Mouse (Mus musculus) kidney, adult 18-20 months (tissue): ENCODE data around the gene Plekhs1.
"Not testable (repeated sequence)": the region's sequence is repeated elsewhere in the genome, so short reads cannot be mapped to it uniquely, and the experiment has no call there.

Source experiments
- DNase-seq: peaks from one replicate; pipeline ENCODE4 v3.0.0; 2021

Plekhs1 gene

DNA sequence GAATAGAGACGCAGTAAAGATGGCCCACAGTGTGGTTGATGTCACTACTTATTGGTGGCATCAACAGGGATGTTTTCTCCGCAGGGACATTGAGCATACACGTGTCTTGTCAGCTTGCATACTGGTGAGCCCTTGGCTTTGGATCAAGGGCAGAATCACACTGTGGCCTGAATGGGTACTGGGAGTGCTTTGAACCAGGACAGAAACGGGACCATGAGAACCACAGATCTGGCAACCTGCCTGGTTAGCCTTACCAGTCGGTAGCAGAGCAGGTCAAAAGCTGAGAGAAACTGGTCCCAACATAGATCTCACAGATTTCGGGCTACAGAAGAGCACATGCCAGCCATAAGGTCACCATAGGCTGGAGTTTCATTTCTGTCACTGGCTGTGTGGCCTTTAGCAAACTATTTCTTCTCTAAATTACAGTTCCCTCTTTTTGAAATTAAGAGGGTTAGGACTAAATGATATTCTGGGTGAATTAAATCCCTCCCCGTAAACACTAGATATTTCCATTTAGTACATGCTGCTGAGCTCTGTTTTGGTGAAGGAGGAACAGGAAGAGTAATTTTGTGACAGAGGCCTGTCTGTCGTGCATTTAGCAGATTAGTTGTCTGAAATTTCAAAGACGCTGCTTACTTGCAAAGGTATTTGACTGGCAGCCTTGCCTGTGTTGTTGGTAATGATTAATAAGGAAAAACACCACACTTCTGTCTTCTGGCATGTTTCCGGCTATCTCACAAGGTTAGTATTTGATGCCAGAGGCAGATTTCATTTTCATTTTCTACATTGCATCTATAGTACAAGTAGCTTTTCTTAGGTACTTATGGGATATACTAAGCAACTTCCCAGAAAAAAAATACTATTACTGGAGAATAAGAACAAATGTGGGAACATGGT, 2.0 kb upstream of the Plekhs1 start:
- DNase-seq, result peak; percentile 62

DNA sequence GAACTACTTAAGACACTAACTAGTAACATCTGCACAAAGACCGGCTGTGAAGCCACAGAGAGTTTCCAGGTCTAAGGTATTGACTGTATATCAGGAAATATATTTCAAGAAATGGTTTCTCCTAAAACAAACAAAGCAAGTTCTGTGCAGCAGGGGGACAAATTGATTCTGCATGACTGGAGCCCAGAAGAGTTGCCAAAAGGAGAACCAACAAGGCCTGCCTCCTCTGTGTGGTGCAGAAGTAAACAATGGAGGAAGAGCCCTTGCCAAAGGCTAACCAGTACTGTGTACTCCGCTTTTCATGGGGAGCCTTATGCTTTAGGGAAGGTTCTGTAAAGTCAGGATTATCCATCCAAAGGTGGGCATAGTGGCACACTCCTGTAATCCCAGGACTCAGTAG, 1.2 kb upstream of the Plekhs1 start:
- peak; percentile 6 for DNase-seq

DNA sequence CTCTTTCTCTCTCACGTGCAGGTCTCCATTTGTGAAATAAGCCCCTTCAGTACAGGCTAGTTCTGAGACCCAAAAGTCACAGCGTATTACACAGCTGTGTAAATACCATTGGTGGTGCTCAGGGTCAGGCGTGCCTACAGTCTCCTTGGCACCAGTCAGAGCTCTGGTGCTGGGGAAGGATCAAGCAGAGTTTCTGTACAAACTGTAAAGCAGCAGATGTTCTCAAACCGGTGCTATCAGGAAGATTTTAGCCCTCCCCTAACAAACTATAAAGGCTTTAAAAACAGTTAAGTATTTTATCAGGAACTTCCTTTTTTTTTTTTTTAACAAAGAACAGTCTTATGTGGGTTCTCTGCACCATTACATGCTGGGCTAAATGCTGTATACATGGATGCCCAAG, 1.3 kb downstream of the Plekhs1 start:
- DNase-seq, result no peak

DNA sequence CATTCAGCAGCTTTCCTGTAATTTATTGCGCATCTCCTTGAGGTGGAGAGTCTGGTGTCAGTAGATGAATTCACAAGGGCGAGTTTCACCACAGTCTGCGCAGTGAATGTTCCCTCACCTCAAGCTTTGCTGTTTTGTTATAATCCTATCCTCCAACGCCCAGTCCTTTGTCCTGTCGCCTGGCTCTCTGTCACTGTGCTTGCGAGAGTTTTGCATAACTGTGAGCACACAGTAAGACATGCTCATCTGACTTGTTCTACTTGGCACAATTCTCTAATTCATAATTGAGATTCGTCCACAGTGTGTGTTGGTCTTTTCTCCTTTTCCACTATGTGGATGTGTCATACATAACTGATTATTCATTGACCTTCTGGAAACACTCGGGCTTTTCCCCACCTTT, 5.0 kb downstream of the Plekhs1 start:
- DNase-seq, result no peak

DNA sequence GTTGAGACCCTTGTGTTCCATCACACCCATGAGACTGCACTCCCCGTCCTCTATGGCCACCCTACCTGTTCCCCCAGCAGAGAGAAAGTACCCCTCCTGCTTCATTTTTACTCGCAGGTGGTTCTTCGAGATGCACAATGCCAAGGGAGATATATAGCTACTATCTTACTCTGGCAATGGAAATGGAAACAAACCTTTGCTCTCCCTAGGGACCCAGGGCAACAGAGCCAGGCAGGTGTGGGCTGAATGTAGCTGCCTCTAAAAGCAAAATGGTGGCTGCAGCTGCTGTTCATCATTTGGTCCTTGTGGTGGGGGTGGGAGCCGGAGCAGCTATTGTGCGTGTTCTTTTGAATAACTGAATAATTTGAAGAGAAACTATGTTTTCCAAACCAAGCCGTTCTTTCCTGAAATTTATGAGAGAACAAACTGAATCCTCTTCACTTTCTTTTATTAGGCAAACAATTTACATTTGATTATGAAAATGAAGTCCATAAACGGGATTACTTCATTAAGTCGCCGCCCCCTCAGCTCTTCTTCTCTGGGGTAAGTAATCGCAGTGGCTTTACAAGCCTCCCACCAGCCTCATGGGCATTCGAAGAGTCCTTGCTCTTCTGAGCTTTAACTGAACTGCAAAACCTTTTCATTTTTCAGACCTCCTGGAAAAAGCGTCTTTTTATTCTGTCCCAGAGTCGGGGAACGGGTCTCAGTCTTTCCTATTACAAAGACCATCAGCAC, 9.0 kb downstream of the Plekhs1 start:
- no peak for DNase-seq

DNA sequence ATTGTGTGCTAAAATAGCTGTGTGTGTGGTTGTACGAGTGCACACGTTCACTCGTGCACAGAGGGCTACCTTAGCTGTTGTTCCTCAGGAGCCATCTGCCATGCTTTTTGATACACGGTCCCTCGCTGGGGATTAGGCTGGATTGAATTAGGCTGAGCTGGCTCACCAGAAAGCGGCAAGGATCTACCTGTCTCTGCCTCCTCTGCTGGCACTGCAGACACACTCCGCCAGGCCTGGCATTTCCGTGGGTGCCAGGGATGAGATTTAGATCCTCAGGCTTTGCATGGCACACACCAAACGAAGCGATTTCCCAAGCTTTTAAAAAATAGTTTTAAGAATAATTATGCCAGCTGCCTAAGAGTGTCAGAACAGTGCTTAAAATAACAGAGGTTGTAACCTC, 10.5 kb downstream of the Plekhs1 start:
- no peak for DNase-seq

DNA sequence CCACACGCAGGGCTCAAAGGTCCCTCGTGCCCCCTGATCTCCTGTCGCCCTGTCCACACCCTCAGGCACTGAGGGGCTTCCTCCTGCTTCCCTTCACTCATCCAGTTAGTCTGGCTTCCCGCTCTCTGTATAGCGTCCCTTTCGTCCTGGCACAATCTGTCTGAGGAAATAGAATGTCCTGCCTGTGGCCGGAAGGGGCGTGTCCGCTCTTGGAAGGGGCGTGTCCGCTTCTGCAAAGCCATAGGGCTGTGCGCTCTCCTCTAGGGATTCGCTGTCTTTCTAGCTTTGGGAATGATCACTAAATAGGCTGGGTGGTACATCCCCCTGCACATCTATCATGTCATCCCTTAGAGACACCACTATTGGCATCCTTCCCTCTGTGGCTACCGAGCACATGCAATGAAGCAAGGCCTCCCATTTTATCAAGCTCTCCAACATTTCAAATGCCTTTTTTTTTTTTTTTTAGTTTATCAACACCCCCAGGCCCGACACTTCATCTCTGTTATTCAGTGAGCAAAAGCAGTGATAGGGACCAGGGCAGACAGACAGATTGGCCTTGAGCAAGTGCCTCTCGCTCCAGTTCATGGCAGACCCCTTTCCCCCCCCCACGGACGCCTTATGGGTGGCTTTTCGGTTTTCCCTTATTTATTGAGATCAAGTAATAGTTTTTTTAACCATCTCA, 13.6 kb downstream of the Plekhs1 start:
- no peak for DNase-seq

DNA sequence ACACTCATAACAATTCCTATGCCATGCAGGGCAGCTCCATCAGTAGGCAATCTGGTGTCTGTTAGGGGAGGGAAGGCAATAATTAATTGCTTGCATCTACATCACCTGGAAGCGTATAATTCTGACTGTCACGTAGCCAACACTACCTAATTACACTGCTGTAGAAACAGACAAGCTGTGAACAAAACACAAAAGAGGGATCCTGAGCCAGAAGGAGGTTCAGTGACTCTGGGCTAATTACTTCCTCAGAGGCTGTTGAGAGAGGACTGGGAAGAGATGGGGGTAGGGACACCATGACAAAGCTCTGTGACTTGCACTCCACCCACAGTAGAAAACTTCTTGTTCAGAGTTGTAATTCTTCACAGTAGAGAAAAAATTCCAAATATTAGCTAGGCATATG, 15.1 kb downstream of the Plekhs1 start:
- DNase-seq, result no peak

DNA sequence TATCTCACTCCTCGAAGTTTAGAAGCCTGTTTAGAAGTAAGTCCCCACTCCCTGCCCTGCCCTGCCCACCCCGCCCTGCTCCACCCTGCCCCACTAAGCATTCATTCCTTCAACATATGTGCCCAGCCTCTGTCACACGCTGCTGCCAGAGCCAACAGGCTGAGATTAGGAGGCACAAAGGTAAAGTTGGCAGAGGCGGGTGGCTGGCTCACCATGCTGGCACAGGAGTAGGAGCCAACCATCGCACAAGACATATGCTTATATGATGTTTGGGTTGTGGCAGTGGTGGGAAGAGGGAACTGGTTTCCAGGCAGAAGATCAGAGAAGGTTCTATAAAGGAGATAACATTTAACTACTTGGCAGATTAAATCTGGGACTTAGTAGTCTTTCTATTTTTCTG, 15.8 kb downstream of the Plekhs1 start:
- DNase-seq, result no peak

DNA sequence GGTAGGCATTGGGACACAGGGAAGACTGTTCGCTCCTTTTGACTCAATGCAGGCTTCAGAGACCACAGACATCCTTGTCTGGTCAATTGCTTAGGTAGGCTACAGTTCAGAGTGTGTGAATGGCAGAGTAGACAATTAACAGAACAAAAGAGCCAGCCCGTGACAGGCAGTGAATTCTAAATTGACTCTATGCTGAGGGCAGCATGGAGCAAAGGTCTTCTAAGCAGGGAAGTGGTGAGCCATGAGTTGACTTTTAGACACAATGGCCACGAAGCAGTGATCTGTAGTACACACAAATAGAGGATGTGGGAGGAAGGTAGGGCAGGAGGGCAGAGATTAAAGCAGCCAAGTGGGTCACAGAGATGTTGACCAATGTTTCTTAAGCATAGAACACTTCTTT, 16.4 kb downstream of the Plekhs1 start:
- DNase-seq, result peak; percentile 18

DNA sequence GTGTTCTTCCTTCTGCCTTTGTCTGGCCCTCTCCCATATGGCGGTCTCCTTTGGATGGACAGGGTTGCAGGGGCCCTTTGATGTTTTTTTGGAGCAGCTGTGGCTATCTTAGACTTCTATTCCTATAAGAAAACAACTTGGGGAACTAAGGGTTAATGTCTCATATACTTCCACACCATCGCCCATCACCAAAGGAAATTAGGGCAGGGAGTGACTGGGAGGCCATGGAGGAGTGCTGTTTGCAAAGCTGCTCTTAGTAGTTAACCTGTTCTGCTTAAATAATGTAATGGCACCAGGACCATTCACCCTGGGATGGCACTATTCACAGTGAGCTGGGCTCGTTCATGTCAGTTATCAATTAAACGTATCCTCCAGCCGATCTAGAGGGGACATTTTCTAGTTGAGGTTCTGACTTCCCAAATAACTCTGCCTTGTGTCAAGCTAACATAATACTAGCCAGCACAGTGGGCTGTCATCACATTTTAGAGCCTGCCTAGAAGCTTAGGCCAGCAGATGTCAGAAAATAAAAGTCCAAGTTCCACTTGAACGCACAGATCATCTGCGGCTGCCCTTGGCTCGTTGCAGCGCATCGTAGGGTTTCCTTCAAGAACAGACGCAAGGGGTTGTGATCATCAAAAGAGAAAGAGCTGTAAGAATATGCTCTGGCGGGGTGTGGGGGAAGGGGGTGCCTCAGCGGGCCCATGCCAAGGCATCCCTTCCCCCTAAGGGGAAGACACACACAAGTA, 23.4 kb downstream of the Plekhs1 start:
- DNase-seq, result no peak

DNA sequence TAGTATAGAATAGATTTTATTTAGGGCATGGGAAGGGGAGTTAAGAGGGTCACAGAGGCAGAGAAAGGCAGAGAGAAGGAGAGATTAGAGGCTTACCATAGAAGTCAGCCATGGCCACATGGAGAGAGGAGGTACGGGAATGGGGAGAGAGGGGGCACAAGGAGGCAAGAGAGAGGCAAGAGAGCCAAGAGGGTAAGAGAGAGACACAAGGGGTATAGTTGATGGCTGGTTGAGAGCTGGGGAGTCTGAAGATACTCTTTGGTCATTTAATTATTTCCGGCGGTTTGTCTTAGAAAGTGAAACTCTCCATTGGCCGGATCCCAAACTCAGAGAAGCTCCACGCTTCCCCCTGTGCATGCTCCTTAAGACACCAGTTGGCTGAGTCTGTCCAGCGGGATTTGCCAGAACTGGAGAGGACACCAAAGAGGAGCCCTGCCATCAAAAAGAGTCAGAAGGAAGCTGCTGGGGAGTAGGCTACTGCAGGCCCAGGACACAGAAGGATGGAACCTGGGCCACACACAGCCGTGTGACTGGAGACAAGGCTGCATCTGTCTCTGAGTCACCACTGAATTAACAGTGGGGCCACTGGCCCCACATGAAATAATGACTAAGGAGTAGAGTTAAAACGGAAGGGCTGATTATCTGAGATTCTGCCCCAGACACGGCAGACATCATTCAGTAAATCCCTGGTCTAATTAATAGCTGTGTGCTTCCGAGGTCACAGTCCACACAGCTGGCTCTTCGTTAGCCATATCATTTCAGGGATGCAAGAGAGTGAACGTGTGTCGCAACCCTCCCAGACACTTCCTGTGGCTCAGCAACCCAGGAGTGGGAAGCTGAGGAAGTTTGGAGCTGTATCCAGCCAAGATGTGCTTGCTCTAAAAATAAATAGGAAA, 24.2 kb downstream of the Plekhs1 start:
- peak; percentile 18 for DNase-seq

DNA sequence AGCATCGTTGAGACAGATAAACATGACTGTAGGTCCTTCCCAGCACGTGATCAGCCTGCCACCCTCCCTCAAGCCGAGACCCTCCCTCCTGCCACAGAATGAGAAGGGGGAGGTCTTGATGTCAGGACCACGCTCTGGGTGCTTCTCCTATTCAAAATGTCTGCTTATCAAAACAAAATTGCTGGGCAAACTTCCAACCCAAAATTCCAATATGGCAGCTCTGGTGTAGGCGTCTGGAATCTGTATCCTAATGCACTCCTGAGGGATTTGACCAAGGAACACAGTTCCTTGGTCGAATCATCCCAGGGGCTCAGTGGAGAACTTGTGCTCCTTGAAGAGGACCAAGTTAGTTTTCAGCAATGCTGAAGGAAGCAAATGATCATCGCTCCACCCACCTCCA, 25.5 kb downstream of the Plekhs1 start:
- no peak for DNase-seq

DNA sequence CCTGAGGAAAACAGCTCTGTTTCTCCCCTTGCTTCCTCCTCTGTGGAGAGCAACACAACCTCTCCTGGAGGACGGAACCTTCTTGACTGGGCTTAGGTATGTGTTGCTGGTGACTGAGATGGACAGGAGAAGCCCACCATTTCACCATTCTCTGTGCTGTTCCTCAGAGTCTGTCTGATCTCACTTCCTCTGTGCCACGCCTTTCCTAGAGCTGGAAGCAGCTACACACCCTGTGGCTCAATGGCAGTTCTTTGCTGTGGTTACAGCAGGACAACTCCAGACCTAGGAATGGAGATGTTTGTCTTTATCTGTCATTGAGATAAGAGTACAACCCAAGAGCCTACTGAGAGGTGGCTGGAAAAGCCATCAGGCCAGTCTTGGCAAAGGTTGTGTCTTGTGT, 25.9 kb downstream of the Plekhs1 start:
- DNase-seq, result no peak

DNA sequence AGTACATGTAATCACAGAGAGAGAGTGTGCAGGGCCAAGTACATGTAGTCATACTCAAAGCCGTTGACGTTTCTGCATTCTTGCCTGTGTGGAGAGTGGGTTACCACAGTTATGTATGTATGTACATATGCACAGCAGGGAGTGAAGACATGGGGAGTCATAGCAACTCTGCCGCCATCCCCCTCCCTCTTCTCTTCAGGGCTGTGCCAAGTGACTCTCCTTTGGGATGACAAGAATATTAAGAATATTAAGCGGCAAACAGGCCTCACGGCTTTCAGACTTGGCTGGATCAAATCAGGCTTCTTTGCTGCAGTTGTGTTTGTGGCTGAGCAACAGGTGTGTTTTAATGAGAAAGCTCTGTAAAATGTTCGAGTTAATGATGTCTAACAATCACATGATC, 28.2 kb downstream of the Plekhs1 start:
- DNase-seq, result no peak

DNA sequence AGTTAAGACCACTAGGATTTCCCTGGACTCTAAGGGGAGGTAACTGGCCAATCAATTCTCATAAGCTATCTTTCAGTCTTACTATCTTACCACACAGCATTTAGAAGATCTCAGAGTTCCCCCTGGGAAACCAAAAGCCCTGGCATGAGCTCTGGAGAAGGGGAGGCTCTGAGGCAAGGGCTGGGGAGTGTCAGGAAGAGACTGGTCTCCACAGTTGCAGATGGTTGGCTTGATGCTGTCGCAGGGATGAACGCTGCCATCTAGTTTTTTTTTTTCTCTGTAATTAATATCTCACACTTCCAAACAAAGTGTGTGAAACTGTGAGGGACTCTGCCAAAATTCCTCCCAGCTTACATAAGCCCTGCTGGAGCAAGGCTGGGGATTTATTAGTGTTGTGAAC, 32.7 kb downstream of the Plekhs1 start:
- DNase-seq, result not testable (repeated sequence)

DNA sequence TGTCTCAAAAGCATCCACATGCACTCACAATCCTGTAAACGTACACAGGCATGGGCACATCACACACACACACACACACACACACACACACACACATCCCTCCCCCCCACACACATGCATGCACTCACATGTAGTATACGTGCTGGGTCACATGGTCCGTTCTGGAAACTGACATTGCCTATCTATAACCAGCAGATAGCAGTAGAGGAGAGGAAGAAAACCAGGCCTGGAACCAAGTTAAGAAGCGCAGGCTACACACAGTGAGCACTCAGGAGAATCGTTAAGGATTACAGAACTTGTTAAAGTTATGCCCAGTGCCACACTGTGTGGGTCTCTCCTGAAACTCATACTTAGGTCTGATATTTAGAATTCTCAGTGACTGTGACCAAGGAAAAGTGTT, 41.6 kb downstream of the Plekhs1 start:
- DNase-seq, result not testable (repeated sequence)

DNA sequence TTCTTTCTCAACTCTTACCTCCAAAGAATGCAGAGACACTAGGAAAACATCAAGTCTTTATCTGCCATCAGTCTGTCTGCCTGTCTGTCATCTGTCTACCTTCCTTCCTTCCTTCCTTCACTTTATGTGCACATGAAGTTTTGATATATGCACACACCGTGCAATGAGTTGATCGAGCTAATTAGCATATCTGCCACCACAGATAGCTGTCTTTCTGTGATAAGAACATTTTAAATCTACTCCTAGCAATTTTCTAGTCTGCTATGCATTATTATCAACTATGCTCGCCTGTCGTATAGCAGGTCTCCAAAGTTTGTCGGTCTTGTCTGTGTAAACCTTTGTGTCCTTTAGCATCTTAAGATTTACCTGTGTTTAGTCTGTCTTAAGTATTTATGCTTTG, 42.1 kb downstream of the Plekhs1 start:
- DNase-seq, result not testable (repeated sequence)

DNA sequence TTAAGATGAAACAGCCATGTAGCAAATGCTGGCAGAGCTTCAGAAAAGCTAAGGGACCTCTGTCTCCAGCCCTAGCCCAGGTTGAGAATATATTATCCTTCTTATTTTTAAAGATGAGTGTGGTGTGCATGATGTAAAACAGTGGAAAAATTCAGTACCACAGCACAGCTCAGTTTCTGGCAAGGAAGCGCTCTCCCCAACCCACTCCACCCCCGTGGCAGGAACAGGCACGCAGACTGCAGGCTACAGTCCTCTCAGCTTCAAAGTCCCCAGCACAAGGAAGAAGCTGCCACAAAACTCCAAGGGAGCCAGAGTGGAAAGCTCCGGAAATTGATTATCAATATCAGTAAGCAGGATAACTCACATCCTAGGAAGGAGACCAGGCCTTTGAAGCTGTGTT, 49.8 kb downstream of the Plekhs1 start:
- not testable (repeated sequence) for DNase-seq

DNA sequence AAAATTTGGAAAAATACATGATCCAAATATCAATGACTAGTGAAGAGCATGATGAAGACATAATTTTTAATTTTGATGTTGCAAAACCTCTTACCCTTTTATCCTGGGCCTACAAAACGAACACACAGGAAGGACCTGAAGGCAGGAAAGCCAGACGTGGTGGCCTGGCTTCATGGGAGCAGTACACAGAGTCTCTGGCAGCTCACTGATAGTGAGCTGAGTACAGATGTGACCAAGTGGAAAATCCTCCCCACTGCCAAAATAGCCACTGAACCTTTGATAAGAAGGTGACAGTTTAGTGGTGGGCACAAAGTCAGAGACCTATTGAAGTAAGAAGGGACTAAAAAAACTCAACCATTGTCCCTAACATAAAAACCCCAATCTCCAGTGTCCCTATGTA, 52.1 kb downstream of the Plekhs1 start:
- not testable (repeated sequence) for DNase-seq

DNA sequence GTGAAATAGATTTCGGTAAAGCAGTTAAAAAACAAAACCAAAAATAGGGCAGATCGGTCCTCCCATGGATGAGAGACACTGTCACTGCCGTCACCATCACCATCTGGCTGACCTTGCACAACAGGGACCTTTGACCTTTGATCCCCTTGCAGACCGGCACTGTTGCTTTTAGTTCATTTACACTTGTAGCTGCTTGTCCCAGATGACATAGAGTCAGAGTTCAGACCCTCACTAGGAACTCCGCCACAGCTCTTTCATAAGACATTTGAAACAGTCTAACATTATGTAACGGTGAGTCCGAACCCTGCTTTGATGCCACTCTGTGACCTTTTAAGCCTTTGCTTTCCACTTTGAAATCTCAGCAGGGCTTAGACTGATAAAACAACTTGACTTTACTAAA, 58.0 kb downstream of the Plekhs1 start:
- not testable (repeated sequence) for DNase-seq

DNA sequence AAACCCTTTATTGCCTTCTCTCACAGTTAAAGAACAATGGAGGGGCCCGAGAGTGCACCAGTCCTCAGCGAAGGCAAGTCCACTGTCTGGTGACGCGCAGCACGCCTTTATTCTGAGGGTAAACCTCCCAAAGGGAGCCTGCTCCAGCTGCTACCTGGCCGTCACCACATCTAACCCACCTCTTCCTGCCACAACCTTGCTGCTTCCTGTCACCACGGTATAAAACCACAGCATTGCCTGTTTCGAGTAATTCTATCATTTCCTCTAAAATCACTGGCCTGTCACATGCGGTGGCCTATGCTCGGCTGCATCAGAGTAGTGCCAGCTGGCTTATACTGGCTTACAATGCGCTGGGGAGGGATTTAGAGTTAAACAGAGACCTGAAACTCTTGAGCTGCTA, 69.1 kb downstream of the Plekhs1 start:
- not testable (repeated sequence) for DNase-seq
